Mouse (Mus musculus) kidney, embryonic 14.5 days (tissue): ENCODE data around the gene Sh2d2a. TPM values are rescaled to one million over a fixed set of nuclear protein-coding genes. Genes with fewer than 3 reads are reported as not detected.
A peak's percentile ranks its signal among the peaks of the same experiment; 100 is the strongest.
"Not testable (repeated sequence)": the region's sequence is repeated elsewhere in the genome, so short reads cannot be mapped to it uniquely, and the experiment has no call there.

Experiments
- ATAC-seq: fragments of 200-750 bp; cut with Nextera tagmentation; 2 replicates; pipeline ENCODE4 v1.8.0; 2017; ENCODE audit warnings: moderate number of reproducible peaks, mild to moderate bottlenecking, moderate TSS enrichment, moderate library complexity; ENCODE audit not compliant: low FRiP score, low TSS enrichment
- H3K27ac ChIP-seq: fragments of 300-500 bp; sonication (generic); 2 replicates; pipeline ENCODE4 v1.5.1; 2014; ENCODE audit warnings: low read depth, mild to moderate bottlenecking, low read length, moderate library complexity, mixed read lengths
- H3K27me3 ChIP-seq: fragments of 300-500 bp; sonication (generic); 2 replicates; pipeline ENCODE4 v1.6.1; 2014; ENCODE audit warnings: mild to moderate bottlenecking, low read length; ENCODE audit not compliant: control insufficient read depth, insufficient read depth
- H3K36me3 ChIP-seq: fragments of 300-500 bp; sonication (generic); 2 replicates; pipeline ENCODE4 v1.6.1; 2014; ENCODE audit warnings: low read length, mixed read lengths; ENCODE audit not compliant: control insufficient read depth, insufficient read depth
- H3K4me1 ChIP-seq: fragments of 300-500 bp; sonication (generic); 2 replicates; pipeline ENCODE4 v1.6.1; 2014; ENCODE audit warnings: low read length, mixed read lengths; ENCODE audit not compliant: control insufficient read depth, insufficient read depth
- H3K4me2 ChIP-seq: fragments of 300-500 bp; sonication (generic); replicated peaks from 2 replicates; pipeline ENCODE4 v1.6.1; 2014; ENCODE audit warnings: low read depth, mild to moderate bottlenecking, low read length
- H3K4me3 ChIP-seq: fragments of 300-500 bp; sonication (generic); 2 replicates; pipeline ENCODE4 v1.5.1; 2014; ENCODE audit warnings: mild to moderate bottlenecking, low read length
- H3K9ac ChIP-seq: fragments of 300-500 bp; sonication (generic); 2 replicates; pipeline ENCODE4 v1.6.1; 2014; ENCODE audit warnings: low read depth, mild to moderate bottlenecking, low read length, moderate library complexity
- H3K9me3 ChIP-seq: fragments of 300-500 bp; sonication (generic); 2 replicates; pipeline ENCODE4 v1.6.1; 2016; ENCODE audit warnings: low read length; ENCODE audit not compliant: control insufficient read depth
- WGBS: fragments of 180-500 bp; shearing (Covaris S2); extraction: QIAGEN DNeasy Blood & Tissue Kit; methylation state at CpG from one replicate; pipeline ENCODE4 v1.1.7; 2014; 5-methylcytosine and 5-hydroxymethylcytosine counted together
- polyA plus RNA-seq: library from polyadenylated mRNA; unstranded; fragments of >200 nt; fragmentation: Nextera tagmentation; extraction: Ambion mirVana; gene quantifications from 2 replicates; pipeline ENCODE4 v1.2.1, GENCODE M21; 2014

Gene Sh2d2a
- polyA plus RNA-seq, 1 experiment from 2014 or later, result 0.22 TPM

GRCm38 (mm10) chr3:87846186-87846585 is 369 bp upstream of the Sh2d2a start:
- Histone ChIP-seq H3K9ac (no peak overlapping the region), H3K27me3 (no peaks in the 10 kb centered on the region), H3K36me3 (no peaks in the 10 kb centered on the region), H3K4me1 (no peaks in the 10 kb centered on the region), H3K9me3 (no peaks in the 10 kb centered on the region), H3K4me2 (no peak overlapping the region), H3K4me3 (no peak overlapping the region), H3K27ac (no peak overlapping the region)
- WGBS, result 77% methylated on average over 4 of the region's 4 CpGs
- no peak for ATAC-seq

DNA sequence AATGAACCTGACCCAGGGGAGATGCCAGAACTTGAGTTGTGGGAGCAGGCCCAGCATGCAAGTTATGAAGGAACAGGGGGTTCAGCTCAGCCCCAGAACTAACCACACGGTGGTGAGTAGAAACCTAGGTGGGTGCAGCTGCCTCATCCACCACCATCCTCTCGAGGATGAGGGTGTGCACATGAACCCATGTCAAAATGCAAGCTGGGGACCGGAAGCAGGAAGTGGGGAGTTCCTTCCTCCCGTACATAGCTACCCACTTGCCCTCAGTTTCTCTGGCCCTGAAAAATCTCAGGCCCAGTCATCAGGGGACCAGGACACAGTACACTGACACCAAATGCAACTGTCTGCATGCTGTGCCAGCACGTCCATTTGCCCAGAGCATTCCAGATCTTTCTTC is 1.1 kb downstream of the Sh2d2a start:
- Histone ChIP-seq H3K4me3 (no peak overlapping the region), H3K9me3 (no peaks in the 10 kb centered on the region), H3K4me2 (no peak overlapping the region), H3K27me3 (no peaks in the 10 kb centered on the region), H3K9ac (no peak overlapping the region), H3K27ac (no peak overlapping the region), H3K4me1 (no peaks in the 10 kb centered on the region), H3K36me3 (no peaks in the 10 kb centered on the region)
- ATAC-seq, result no peak
- WGBS, result 78% methylated on average over 5 of the region's 5 CpGs

DNA sequence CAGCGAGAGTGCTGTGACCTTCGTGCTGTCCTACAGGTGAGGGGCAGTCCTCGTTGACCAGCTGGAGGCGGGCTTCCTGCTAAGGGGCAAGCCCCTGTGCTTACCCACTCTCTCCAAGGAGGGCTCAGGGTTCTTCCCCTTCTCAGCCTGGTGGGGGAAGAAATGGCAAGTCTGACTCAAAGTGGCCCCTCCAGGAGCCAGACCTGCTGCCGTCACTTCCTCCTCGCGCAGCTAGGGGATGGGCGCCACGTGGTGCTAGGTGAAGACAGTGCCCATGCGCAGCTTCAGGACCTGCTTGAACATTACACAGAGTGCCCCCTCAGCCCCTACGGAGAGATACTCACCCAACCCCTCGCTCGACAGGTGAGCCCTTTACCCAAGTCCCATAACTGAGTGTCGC is 2.6 kb downstream of the Sh2d2a start:
- Histone ChIP-seq H3K9me3 (no peaks in the 10 kb centered on the region), H3K27me3 (no peaks in the 10 kb centered on the region), H3K36me3 (no peaks in the 10 kb centered on the region), H3K27ac (no peak overlapping the region), H3K4me3 (no peak overlapping the region), H3K4me2 (no peak overlapping the region), H3K4me1 (no peaks in the 10 kb centered on the region), H3K9ac (no peak overlapping the region)
- no peak for ATAC-seq
- 83% methylated on average over 14 of the region's 14 CpGs for WGBS

- Histone ChIP-seq H3K27me3 (no peaks in the 10 kb centered on the region), H3K4me3 (no peak overlapping the region)
Measured at GRCm38 (mm10) chr3:87854795-87855568, 8.4 kb downstream of the Sh2d2a start.

DNA sequence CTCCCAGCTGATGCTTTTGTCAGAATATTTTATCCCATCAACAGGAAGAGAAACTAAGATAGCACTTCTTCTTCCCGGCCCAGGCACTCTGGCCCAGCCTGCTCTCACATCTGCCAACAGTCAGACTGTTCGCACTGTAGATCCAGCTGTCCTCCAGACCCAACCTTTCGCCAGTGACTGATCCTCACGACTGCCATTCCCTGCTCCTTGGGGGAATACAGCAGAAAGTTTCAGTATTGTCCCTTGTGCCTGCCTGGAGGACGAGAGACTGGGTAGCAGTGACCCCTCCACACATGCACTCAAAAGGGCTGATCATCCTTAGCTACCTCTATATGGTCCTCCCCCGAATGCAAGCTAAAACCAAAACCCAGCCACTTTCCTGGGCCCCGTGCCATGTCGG is 9.4 kb downstream of the Sh2d2a start:
- no peak overlapping the region for H3K9ac ChIP-seq
- H3K4me2 ChIP-seq, result no peak overlapping the region
- no peak overlapping the region for H3K4me3 ChIP-seq
- H3K36me3 ChIP-seq, result peaks cover 35% of the 10 kb centered on the region
- H3K27ac ChIP-seq, result no peak overlapping the region
- H3K27me3 ChIP-seq, result no peaks in the 10 kb centered on the region
- H3K4me1 ChIP-seq, result no peaks in the 10 kb centered on the region
- H3K9me3 ChIP-seq, result no peaks in the 10 kb centered on the region
- ATAC-seq, result no peak
- WGBS, result 88% methylated on average over 8 of the region's 8 CpGs

More at GRCm38 (mm10) chr3:87854795-87855568, 8.4 kb downstream of the Sh2d2a start:
- Histone ChIP-seq H3K9me3 (no peaks in the 10 kb centered on the region), H3K4me2 (no peak overlapping the region), H3K4me1 (no peaks in the 10 kb centered on the region), H3K36me3 (peaks cover 31% of the 10 kb centered on the region), H3K9ac (no peak overlapping the region), H3K27ac (no peak overlapping the region)
- 0 out of 2 replicates have a peak, but pooled peaks have one; percentile 29 for ATAC-seq
- WGBS, result 50% methylated on average over 7 of the region's 7 CpGs

GRCm38 (mm10) chr3:87857666-87858065 is 11.1 kb downstream of the Sh2d2a start:
- Histone ChIP-seq H3K4me2 (no peak overlapping the region), H3K36me3 (peaks cover 50% of the 10 kb centered on the region), H3K4me3 (no peak overlapping the region), H3K4me1 (no peaks in the 10 kb centered on the region), H3K9ac (no peak overlapping the region), H3K27me3 (no peaks in the 10 kb centered on the region), H3K9me3 (no peaks in the 10 kb centered on the region), H3K27ac (no peak overlapping the region)
- 93% methylated on average over 8 of the region's 8 CpGs for WGBS
- ATAC-seq, result no peak

GRCm38 (mm10) chr3:87859813-87860212 is 13.3 kb downstream of the Sh2d2a start:
- H3K9ac ChIP-seq, result no peak overlapping the region
- no peak overlapping the region for H3K4me2 ChIP-seq
- H3K36me3 ChIP-seq, result peaks cover 62% of the 10 kb centered on the region
- H3K9me3 ChIP-seq, result no peaks in the 10 kb centered on the region
- no peaks in the 10 kb centered on the region for H3K27me3 ChIP-seq
- no peaks in the 10 kb centered on the region for H3K4me1 ChIP-seq
- 26% methylated on average over 3 of the region's 3 CpGs for WGBS
- no peak overlapping the region for H3K4me3 ChIP-seq
- no peak overlapping the region for H3K27ac ChIP-seq
- ATAC-seq, result peak; percentile 54; the same call in 1 of the 2 replicates

DNA sequence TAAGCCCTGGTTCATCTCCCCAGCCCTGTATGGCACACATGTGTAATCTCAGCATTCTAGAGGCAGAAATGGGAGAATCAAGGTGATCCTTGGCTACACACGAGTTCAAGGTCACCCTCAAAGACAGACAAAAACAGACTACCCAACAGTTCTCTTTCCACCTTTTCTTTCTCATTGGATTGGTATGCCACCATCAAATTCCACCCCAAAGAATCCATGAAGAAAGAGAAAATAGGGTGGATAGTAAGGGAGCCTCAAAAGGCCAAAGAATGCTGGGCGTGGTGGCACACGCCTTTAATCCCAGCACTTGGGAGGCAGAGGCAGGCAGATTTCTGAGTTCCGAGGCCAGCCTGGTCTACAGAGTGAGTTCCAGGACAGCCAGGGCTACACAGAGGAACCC is 17.6 kb downstream of the Sh2d2a start:
- not testable (repeated sequence) for H3K27me3 ChIP-seq, H3K4me2 ChIP-seq, H3K9me3 ChIP-seq, H3K4me3 ChIP-seq, H3K27ac ChIP-seq, H3K9ac ChIP-seq, H3K4me1 ChIP-seq, ATAC-seq
- WGBS, result 93% methylated on average over 4 of the region's 4 CpGs
- H3K36me3 ChIP-seq, result peaks cover 72% of the 10 kb centered on the region

DNA sequence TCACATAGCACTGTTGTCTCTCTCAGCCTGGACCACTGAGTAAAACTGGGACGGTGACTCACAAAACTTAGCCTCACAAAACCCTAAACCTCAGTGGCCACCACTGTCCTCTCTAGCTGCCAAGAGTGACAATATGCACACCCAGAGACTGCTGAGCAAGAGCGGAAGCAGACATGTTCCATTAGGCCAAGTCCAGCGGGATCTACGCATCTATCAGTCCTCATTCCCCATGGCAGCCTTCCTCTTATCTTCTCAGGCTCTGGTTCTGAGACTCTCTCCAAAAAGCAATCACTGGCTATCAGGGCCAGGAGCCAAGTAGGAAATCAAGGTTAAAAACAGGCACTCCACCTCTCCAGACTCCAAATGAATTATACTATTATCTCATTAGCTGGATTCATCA is 31.2 kb downstream of the Sh2d2a start:
- H3K4me3 ChIP-seq, result no peak overlapping the region
- H3K4me1 ChIP-seq, result no peaks in the 10 kb centered on the region
- ATAC-seq, result no peak
- H3K9me3 ChIP-seq, result no peaks in the 10 kb centered on the region
- H3K36me3 ChIP-seq, result peaks cover 16% of the 10 kb centered on the region; the same call in 1 of the 2 replicates
- H3K4me2 ChIP-seq, result no peak overlapping the region
- no peaks in the 10 kb centered on the region for H3K27me3 ChIP-seq
- no peak overlapping the region for H3K9ac ChIP-seq
- H3K27ac ChIP-seq, result no peak overlapping the region
- 98% methylated on average over 4 of the region's 4 CpGs for WGBS
